Mouse (Mus musculus) liver, adult (tissue): Measurements from ENCODE around the gene Hpca.

ENCODE experiments used
- GATA4 ChIP-seq: IDR thresholded peaks from 2 replicates; pipeline ENCODE4 v1.6.1; 2014; ENCODE audit warnings: mild to moderate bottlenecking, low read length; ENCODE audit not compliant: insufficient replicate concordance

Hpca gene

GRCm38 (mm10) chr4:129065688-129066236, 56.1 kb downstream of the Hpca start:
- TF ChIP-seq GATA4 = no peak

GRCm38 (mm10) chr4:129062281-129063075, 59.4 kb downstream of the Hpca start:
- no peak for TF ChIP-seq GATA4
